Mouse (Mus musculus) ES-E14 (cell line): ENCODE data around the gene Scarf1.

Experiments
- HCFC1 ChIP-seq: IDR thresholded peaks from 2 replicates; pipeline ENCODE4 v1.6.1; 2012; ENCODE audit warnings: low read length, inconsistent platforms, borderline replicate concordance; ENCODE audit not compliant: insufficient read depth
- MAFK ChIP-seq: IDR thresholded peaks from 2 replicates; pipeline ENCODE4 v1.6.1; 2014; ENCODE audit warnings: mild to moderate bottlenecking, low read depth, low read length, inconsistent platforms; ENCODE audit not compliant: insufficient read depth

DNA sequence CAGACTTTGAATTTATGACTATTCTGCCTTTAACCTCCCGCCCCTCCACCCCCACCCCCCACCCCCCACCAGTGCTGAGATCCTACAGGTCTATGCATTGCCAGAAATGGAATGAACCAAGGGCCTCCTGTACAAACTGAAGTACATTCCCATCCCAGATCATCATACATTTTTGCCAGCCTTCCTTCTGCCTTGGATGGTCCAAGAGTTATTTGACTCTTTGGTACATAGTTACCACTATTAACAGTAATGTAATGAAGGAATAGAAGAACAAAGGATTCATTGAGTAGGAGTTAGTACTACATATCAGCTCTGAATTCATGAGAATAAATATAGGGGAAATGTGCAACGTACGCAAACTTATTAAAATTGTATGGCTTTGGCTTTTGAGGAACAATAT, 27.1 kb upstream of the Scarf1 start:
- TF ChIP-seq MAFK (no peak), HCFC1 (no peak)
